Mouse (Mus musculus) limb, embryonic 11.5 days (tissue): ENCODE data around the gene Nsun5. TPM values are rescaled to one million over a fixed set of nuclear protein-coding genes. Genes with fewer than 3 reads are reported as not detected.
A peak's percentile ranks its signal among the peaks of the same experiment; 100 is the strongest.

Source experiments
- ATAC-seq: fragments of 200-750 bp; cut with Nextera tagmentation; 2 replicates; pipeline ENCODE4 v1.8.0; 2017; ENCODE audit warnings: low read depth; ENCODE audit not compliant: insufficient number of reproducible peaks, low FRiP score, low TSS enrichment
- DNase-seq: peaks from one replicate; pipeline ENCODE4 v3.0.0-alpha.2; 2015; ENCODE audit warnings: low spot score
- H3K27ac ChIP-seq: fragments of 300-500 bp; sonication (generic); replicated peaks from 2 replicates; pipeline ENCODE4 v1.5.1; 2014; ENCODE audit warnings: low read depth, mild to moderate bottlenecking, low read length
- H3K27me3 ChIP-seq: fragments of 300-500 bp; sonication (generic); 2 replicates; pipeline ENCODE4 v1.6.1; 2014; ENCODE audit warnings: mild to moderate bottlenecking, low read length, mixed read lengths; ENCODE audit not compliant: control insufficient read depth, insufficient read depth
- H3K36me3 ChIP-seq: fragments of 300-500 bp; sonication (generic); 2 replicates; pipeline ENCODE4 v1.6.1; 2014; ENCODE audit warnings: mild to moderate bottlenecking, low read length, moderate library complexity, mixed read lengths; ENCODE audit not compliant: control insufficient read depth, insufficient read depth
- H3K4me1 ChIP-seq: fragments of 300-500 bp; sonication (generic); 2 replicates; pipeline ENCODE4 v1.6.1; 2014; ENCODE audit warnings: low read length, mixed read lengths; ENCODE audit not compliant: control insufficient read depth, insufficient read depth
- H3K4me2 ChIP-seq: fragments of 300-500 bp; sonication (generic); 2 replicates; pipeline ENCODE4 v1.6.1; 2014; ENCODE audit warnings: low read depth, mild to moderate bottlenecking, moderate library complexity; ENCODE audit not compliant: severe bottlenecking
- H3K4me3 ChIP-seq: fragments of 300-500 bp; sonication (generic); 2 replicates; pipeline ENCODE4 v1.5.1; 2014; ENCODE audit warnings: low read depth, low read length
- H3K9ac ChIP-seq: fragments of 300-500 bp; sonication (generic); 2 replicates; pipeline ENCODE4 v1.6.1; 2014; ENCODE audit warnings: mild to moderate bottlenecking, low read length
- H3K9me3 ChIP-seq: fragments of 300-500 bp; sonication (generic); 2 replicates; pipeline ENCODE4 v1.6.1; 2016; ENCODE audit warnings: low read length; ENCODE audit not compliant: control insufficient read depth
- WGBS: fragments of 180-500 bp; shearing (Covaris S2); extraction: QIAGEN DNeasy Blood & Tissue Kit; methylation state at CpG from one replicate; pipeline ENCODE4 v1.1.7; 2014; 5-methylcytosine and 5-hydroxymethylcytosine counted together
- microRNA-seq: library from miRNA; unstranded; fragments of <30 nt; microRNA quantifications from one replicate; pipeline ENCODE4, GENCODE M21; 2016
- polyA plus RNA-seq: library from polyadenylated mRNA; unstranded; fragments of >200 nt; fragmentation: Nextera tagmentation; extraction: Ambion mirVana; gene quantifications from 2 replicates; pipeline ENCODE4 v1.2.1, GENCODE M21; 2014

The Nsun5 gene
- polyA plus RNA-seq, 1 experiment from 2014 or later = 31.5 TPM

DNA sequence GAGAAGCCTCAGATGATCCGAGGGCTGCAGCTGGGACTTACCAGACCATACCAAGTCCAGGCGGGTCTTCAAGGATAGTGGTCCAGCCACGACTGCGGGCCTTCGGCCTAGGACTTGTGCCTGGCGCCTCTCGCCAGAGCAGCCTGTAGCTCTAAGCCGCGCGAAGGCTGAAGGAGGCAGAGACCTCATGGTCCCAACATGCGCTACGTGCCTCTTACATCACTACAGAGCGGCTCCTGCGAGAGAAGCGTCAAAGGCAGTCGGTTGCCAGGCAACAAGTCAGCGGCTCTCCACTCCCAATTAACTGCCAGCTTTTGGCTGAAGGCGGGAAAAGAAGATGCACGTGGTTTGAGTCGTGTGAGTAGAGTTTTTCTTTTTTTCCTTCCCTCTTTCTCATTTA is 34.9 kb downstream of the Nsun5 start:
- Histone ChIP-seq H3K36me3 (no peaks in the 10 kb centered on the region), H3K9me3 (no peaks in the 10 kb centered on the region), H3K4me1 (no peaks in the 10 kb centered on the region), H3K27me3 (no peaks in the 10 kb centered on the region), H3K27ac (no peak overlapping the region), H3K4me2 (no peak overlapping the region), H3K4me3 (no peak overlapping the region), H3K9ac (no peak overlapping the region)
- DNase-seq (peak; percentile 50), ATAC-seq (no peak)
- WGBS = 41% methylated on average over 20 of the region's 20 CpGs

DNA sequence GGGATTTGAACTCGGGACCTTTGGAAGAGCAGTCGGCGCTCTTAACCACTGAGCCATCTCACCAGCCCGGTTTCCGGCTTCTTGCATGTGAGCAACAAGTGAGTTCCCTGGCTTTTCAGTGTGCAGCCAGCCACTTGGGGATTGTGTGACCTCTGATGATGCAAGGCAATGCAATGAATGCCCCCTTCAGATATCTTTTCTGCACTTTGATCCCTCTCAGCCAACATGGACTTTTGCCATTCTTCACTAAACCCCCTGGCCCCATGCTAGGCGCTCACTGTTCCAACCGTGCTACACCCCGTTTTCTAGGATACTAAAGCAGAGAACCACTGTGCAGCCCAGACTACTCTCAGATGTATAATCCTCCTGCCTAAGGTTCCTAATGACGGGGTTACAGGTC is 35.7 kb downstream of the Nsun5 start:
- WGBS = 90% methylated on average over 9 of the region's 9 CpGs
- Histone ChIP-seq H3K4me3 (no peak overlapping the region), H3K9me3 (no peaks in the 10 kb centered on the region), H3K36me3 (no peaks in the 10 kb centered on the region), H3K4me1 (no peaks in the 10 kb centered on the region), H3K4me2 (no peak overlapping the region), H3K9ac (no peak overlapping the region), H3K27me3 (no peaks in the 10 kb centered on the region), H3K27ac (no peak overlapping the region)
- DNase-seq = no peak
- ATAC-seq = no peak

DNA sequence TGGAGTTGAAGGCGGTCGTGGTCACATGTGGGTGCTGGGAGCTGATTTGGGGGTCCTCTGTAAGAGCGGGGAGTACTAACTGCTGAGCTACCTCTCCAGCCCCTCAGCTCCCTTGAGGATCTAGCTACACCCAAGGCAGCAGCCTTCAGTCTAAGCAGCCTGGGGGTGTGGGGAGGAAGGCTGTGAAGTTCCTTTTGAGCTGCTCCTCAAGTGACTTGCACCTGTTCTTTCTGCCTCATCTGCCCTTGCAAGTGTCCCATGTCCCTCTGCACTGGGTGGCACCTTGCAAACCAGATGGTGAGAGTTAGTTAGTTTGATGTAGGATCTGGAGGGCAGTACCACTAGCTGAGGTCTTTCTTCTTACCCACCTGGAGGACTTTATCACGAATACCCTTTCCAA is 38.4 kb downstream of the Nsun5 start:
- H3K27ac ChIP-seq = no peak overlapping the region
- no peaks in the 10 kb centered on the region for H3K9me3 ChIP-seq
- no peak overlapping the region for H3K4me3 ChIP-seq
- H3K9ac ChIP-seq = no peak overlapping the region
- WGBS = 85% methylated on average over 4 of the region's 4 CpGs
- DNase-seq (no peak), ATAC-seq (no peak)
- H3K4me1 ChIP-seq = no peaks in the 10 kb centered on the region
- H3K27me3 ChIP-seq = no peaks in the 10 kb centered on the region
- peaks cover 2% of the 10 kb centered on the region; the same call in 1 of the 2 replicates for H3K36me3 ChIP-seq
- no peak overlapping the region for H3K4me2 ChIP-seq

DNA sequence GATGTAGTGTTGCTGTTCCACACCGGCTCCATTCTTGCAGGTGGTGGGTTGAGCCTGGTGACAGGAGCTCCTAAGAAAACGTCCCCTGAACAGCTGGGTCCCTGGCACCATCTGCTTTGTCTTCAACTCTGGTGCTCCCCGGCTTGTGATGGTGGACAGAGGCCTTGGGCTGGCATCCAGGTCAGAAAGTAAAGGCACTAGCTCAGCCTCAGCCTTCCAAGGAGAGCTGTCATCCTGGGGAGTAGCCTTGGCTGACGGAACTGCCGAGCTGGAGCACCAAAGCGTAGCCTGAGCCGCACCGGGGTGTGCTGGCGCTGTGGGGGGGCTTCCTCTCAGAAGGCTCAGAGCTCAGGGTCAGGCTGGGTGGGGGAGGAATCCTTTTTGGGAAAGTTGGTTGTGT is 40.5 kb downstream of the Nsun5 start:
- WGBS = 92% methylated on average over 9 of the region's 9 CpGs
- DNase-seq (no peak), ATAC-seq (no peak)
- no peak overlapping the region for H3K9ac ChIP-seq
- peaks cover 10% of the 10 kb centered on the region; the same call in 1 of the 2 replicates for H3K36me3 ChIP-seq
- no peaks in the 10 kb centered on the region for H3K27me3 ChIP-seq
- no peak overlapping the region for H3K27ac ChIP-seq
- no peak overlapping the region for H3K4me3 ChIP-seq
- H3K4me2 ChIP-seq = no peak overlapping the region
- H3K9me3 ChIP-seq = no peaks in the 10 kb centered on the region
- no peaks in the 10 kb centered on the region for H3K4me1 ChIP-seq

Small RNAs within 50 kb of the gene (microRNA-seq; reads per million reads assigned to microRNA genes)
- gene Mir7033 = 1.5 reads per million

Other genes starting within 250 kb of the Nsun5 start
- 21.4 and 22.5 TPM in 2 replicates for gene Tbl2, start 220.3 kb upstream of the Nsun5 start, polyA plus RNA-seq
- gene Bcl7b, start 201.7 kb upstream of the Nsun5 start, polyA plus RNA-seq = 39.5 and 45.6 TPM in 2 replicates
- 71.5 and 77.1 TPM in 2 replicates for gene Baz1b, start 182.7 kb upstream of the Nsun5 start, polyA plus RNA-seq
- 3.3 TPM in 2 replicates for gene Fzd9, start 118.7 kb upstream of the Nsun5 start, polyA plus RNA-seq
- gene Fkbp6, start 19.9 kb upstream of the Nsun5 start, polyA plus RNA-seq = 0.12 and 0.20 TPM in 2 replicates
- not detected in 2 replicates for gene Trim50, start 16.7 kb upstream of the Nsun5 start, polyA plus RNA-seq
- gene Pom121, start 24.6 kb downstream of the Nsun5 start, polyA plus RNA-seq = 21.4 and 21.8 TPM in 2 replicates
- gene Hip1, start 175.2 kb downstream of the Nsun5 start, polyA plus RNA-seq = 35.2 and 39.4 TPM in 2 replicates
- gene Ccl26, start 193.6 kb downstream of the Nsun5 start, polyA plus RNA-seq = not detected in 2 replicates
- 0.37 and 1.3 TPM in 2 replicates for gene Ccl24, start 203.1 kb downstream of the Nsun5 start, polyA plus RNA-seq